Mouse (Mus musculus) activated CD4-positive, CD25-positive, alpha-beta regulatory T cell (primary cell): ENCODE measurements around the gene Rhob. TPM values are rescaled to one million over a fixed set of nuclear protein-coding genes. Genes with fewer than 3 reads are reported as not detected.

Experiments used
- polyA plus RNA-seq, 2 experiments: library from polyadenylated mRNA; unstranded; fragments of 100-300 nt; shearing (Covaris generic); gene quantifications; one replicate each; pipeline ENCODE4 v1.2.1; 2017

Gene Rhob
- polyA plus RNA-seq: 1 to 10 TPM; 1.9 to 5.7 TPM

GRCm38 (mm10) chr12:8499871-8500596, at the start of gene Rhob:
Rhob (minus strand) TSS chr12:8500009.

Other genes starting within 250 kb of the Rhob start
- gene Gdf7, start 198.1 kb downstream of the Rhob start, polyA plus RNA-seq: under 1 TPM in 1 of 2 experiments, not detected in 1; 0.21 TPM
- 1 to 10 TPM; 4.0 to 7.8 TPM for gene Hs1bp3, start 186.6 kb downstream of the Rhob start, polyA plus RNA-seq
- not detected for gene Slc7a15, start 99.1 kb upstream of the Rhob start, polyA plus RNA-seq
- gene Pum2, start 174.1 kb upstream of the Rhob start, polyA plus RNA-seq: 10 to 100 TPM; 13.1 to 13.3 TPM